Mouse (Mus musculus) cerebral cortex, adult 2 months (tissue): ENCODE data around the gene Trim3.

Experiments
- WGBS: fragments of 180-500 bp; shearing (Covaris S2); methylation state at CpG from one replicate; pipeline ENCODE4 v1.1.7; 2018; 5-methylcytosine and 5-hydroxymethylcytosine counted together

Gene Trim3

DNA sequence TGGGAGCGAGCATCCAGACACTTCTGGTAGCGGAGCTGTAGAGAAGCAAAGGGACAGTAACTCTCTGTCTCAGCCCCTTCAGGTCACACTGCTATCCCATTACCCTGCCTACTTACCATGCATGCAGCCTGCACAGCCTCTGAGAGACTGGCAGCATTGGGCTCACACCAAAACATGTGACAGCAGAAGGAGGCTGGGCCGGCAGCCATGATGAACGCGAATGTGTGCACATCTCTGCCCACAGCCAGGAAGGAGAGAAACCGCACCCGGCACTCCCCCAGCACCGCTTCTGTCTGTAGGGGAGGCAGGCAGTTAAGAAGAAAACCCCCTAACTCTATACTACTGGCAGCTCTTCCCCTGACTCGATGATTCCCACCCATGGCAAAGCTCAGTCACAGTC lies 74.4 kb downstream of the Trim3 start:
- 38% methylated on average over 9 of the region's 9 CpGs for WGBS

- WGBS: 54% methylated on average over 11 of the region's 11 CpGs
These were observed 75.7 kb downstream of the Trim3 start for GRCm38 (mm10) chr7:105557671-105558070.

- WGBS: 45% methylated on average over 8 of the region's 8 CpGs
These were observed 77.0 kb downstream of the Trim3 start for GRCm38 (mm10) chr7:105556406-105556805.

- 72% methylated on average over 10 of the region's 10 CpGs for WGBS
These were observed 77.8 kb downstream of the Trim3 start for GRCm38 (mm10) chr7:105555571-105555970.
